Mouse (Mus musculus): Measurements from ENCODE around the gene Kat14. TPM values are rescaled to one million over a fixed set of nuclear protein-coding genes. Genes with fewer than 3 reads are reported as not detected.

Gene Kat14
- total RNA-seq, 2 experiments from 2014 or later: 8.6 to 9.5 TPM

DNA sequence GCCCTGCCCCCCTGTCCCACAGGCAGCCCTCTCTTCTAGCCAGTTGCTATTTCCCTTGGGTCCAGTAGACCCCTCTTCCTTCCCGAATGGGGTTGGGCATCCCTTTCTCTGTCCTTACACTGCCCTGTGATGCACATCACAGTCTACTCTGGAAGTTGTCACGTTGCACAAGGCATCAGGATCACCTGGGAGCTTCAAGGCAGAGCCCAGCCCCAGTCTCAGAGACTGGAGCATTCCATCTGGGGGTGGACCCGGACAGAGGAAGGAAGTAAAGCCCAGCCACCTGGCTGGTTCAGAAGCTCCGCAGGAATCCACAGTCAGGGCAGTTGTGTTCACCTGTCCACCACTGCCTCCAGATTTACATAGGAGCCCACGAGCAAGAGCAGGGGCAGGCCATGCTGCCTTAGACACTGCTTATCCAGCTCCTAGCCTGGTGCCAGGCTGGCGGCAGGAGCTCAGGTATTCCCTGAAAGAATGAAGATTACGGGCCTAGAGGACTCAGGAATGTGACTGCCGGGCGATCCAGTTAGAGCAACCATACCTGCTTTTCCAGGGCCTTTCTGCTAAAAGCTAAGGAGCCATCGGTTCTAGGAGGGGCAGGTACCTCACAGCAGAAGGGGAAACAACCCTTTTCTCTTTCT lies 6.4 kb downstream of the Kat14 start:
- ATAC-seq (replicated peaks; ENCODE audit: low FRiP score, poor library complexity, severe bottlenecking): no peak

DNA sequence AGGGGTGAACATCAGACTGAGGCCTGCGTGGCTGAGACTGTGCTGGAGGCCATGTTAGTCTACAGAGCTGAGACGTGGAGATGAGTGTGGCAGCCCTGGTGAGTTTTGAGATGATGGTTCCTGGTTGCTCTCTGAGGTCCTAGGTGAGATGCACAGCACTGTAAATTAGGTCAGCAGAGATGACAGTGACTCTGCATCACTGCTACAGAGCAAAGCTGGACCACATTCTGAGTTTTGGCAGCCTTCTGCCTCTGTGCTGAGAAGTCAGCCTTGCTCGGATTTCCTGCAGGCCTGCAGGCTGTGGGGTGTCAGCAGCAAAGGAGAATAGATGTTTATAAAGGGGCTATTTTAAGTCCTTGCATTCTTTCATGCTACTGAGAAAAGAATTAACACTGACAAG lies 12.5 kb downstream of the Kat14 start:
- ATAC-seq (replicated peaks; ENCODE audit: low FRiP score, poor library complexity, severe bottlenecking): no peak

DNA sequence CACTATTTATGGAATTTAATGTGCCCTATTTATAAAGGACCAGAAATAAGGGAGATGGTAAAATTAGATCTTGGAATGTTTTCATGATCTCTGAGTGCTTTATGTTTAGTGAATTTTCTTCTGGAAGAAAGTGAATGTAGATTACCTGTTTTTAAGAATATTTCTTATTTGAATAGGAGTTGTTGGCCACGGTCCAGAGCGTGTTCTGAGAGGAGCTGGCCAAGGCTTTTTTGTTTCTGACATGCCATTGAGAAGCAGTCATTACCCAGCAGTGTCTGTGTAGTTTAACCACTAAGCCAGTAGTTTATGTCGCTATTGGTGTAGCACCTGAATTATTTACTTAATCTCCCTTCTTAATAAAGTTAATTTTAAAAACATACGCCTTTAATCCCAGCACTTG lies 13.0 kb downstream of the Kat14 start:
- no peak for ATAC-seq (replicated peaks; ENCODE audit: low FRiP score, poor library complexity, severe bottlenecking)

DNA sequence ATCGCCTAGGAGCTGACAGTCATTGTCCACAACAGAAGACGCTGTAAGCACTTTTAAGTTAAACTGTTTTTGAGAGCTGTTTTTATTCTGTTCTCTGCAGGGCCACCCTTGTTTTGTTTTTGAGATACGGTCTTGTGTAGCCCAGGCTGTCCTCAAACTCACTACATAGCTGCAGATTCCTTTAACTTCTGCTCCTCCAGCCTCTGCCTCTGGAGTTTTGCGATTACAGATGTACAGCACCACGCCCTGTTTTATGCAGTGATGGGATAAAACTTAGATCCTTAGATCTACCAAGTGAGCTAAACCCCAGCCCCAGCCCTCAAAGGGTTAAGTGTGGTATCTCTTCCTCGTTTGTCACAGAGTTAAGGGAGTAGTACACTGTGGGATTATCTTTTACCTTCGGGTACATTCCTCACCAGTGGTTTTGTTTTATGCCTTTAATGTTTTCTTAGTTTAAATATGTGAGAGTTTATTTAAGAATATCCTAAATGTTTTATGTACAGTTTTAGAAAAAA lies 13.9 kb downstream of the Kat14 start:
- ATAC-seq (replicated peaks; ENCODE audit: low FRiP score, poor library complexity, severe bottlenecking): peak; percentile 48; the same call in 1 of the 2 replicates

DNA sequence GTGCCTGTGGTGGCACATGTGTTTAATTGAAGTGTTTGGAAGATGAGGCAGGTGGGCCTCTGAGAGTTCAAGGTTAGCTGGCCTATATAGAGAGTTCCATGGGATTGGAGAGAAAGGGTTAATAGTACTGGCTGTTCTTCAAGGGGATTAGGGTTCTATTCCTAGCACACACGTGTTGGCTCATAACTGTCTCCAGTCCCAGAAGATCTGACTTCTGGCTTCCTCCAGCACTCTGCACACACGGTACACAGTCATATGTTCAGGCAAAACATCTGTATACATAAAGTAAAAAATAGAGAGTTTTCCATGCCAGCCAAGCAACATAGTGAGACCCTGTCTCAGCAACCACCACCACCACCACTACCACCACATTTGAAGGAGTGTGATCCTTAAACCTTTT lies 17.5 kb downstream of the Kat14 start:
- no peak for ATAC-seq (replicated peaks; ENCODE audit: low FRiP score, poor library complexity, severe bottlenecking)

DNA sequence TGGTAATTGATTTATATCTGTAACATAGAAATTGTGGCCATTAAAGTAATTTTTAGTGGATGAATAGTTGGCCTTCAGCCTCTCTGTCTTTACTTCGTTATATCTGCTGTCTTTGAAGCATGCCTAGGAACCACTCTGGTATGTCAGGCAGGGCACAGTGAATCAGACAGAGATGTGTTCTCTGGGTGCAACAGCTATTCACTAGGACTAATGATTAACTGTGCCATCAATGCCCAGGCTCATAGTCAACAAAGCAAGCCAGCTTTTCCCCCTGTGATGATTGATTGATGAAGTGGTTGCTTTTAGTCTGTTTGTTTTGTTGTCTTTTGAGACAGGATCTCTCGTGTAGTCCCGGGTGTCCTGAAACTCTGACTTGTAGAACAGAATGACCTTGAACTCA lies 19.6 kb downstream of the Kat14 start:
- ATAC-seq (replicated peaks; ENCODE audit: low FRiP score, poor library complexity, severe bottlenecking): no peak

DNA sequence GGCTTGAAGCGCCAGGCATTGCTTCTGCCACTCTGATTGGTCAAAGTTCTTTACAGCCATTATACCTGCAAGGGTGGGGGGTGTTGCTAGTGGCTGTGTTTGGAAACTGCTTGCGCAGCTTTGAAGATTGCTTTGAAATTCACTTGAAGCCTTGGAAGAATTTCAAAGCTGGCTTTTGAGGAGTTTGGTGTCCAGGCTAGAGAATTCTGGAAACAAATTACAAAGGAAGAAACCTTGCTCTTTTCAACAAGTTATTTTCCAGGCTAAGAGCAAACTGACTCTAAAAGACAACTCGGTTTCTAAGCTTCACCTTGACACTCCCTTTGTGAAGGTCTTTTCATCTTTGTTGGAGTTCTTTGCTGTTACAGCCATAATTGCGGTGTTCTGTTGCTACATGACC lies 30.7 kb downstream of the Kat14 start:
- no peak for ATAC-seq (replicated peaks; ENCODE audit: low FRiP score, poor library complexity, severe bottlenecking)

DNA sequence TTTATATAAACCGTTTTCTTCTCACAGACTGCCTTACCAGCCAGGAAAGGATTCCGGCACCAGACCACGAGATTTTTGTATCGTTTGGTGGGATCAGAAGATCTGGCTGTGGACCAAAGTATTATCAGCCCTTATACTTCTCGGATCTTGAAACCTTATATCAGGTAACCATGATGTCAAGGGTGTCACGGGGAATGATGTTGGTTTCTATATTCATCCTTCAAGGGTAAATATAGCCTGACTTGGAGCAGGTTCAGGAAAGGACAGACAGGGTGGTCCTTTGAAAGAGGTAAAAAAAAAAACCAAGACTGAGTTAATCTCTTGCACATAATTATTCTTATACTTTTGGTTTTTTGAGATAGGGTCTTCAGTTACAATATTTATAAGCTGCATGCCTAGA lies 31.9 kb downstream of the Kat14 start:
- no peak for ATAC-seq (replicated peaks; ENCODE audit: low FRiP score, poor library complexity, severe bottlenecking)

DNA sequence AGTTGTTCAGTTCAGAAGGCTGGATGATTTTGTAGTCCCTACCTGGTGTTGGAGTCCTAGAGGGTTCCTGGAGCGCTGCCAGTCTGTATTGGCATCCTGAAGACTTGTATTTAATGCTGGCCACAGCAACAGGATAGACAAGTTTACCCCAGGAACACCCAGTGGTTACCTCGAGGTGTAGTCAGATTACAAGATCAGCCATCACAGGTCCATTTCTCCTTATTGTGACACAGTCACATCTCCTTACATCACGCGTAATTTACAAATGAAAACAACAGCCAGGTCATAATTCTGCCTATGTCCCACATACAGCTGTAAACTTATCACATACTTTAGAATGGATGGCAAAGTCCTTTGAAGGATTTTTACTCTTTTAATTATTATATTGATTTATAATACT lies 40.3 kb downstream of the Kat14 start:
- ATAC-seq (replicated peaks; ENCODE audit: low FRiP score, poor library complexity, severe bottlenecking): no peak

DNA sequence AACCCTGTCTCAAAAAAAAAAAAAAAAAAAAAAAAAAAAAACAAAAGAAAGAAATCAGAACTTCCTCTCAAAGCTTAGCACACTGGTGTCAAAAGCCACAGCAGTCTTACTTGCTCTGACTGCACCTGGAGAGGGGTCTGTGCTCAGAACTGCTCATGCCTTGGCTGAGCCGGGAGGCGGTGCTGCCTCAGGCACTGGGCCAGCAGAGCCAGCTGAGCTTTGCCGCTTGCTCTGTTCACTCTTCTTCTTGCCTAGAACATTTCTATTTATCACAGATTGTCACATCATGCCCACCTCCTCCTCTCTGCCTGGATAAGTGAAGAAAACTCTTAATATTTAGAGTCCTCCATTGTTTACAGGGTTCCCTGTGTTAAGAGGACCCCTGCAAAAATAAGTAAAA lies 41.8 kb downstream of the Kat14 start:
- 0 out of 2 replicates have a peak, but pooled peaks have one; percentile 25 for ATAC-seq (replicated peaks; ENCODE audit: low FRiP score, poor library complexity, severe bottlenecking)

DNA sequence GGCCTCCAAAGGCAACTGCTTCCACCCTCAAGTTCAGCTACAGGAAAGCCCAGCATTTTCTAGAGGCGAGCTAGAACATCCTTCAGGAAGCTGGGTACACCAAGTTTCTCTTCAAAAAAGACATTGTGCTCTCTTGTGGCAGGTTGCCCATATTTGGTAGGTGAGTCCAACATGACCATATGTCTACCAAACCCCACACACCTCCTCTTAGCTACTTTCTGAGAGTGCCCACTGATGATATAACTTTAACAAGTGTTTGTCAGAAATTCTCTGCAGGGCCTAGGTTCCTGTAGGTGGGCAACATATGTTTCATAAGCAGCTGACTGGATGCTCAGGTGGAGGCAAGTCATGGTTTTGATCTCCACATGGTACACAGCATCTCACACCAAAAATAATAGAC lies 45.9 kb downstream of the Kat14 start:
- no peak for ATAC-seq (replicated peaks; ENCODE audit: low FRiP score, poor library complexity, severe bottlenecking)

DNA sequence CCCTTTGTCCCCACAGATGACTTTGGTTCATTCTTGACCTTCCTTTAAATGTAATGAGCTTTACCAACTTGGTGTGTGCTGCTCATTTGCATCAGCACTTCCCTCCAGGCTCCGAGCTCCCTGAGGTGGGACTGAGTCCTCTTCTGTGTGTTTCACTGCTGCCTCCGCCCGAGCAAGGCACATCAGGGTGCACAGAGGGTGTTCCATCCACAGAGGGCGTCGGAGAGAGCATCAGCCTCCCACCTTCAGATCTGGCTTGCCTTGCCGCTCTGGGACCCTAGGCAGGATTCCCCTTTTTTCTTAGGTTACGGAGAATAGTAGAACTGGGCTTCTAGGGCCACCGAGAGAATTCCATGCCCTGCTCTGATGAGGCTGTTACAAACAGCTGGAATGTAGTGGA lies 48.1 kb downstream of the Kat14 start:
- no peak for ATAC-seq (replicated peaks; ENCODE audit: low FRiP score, poor library complexity, severe bottlenecking)

DNA sequence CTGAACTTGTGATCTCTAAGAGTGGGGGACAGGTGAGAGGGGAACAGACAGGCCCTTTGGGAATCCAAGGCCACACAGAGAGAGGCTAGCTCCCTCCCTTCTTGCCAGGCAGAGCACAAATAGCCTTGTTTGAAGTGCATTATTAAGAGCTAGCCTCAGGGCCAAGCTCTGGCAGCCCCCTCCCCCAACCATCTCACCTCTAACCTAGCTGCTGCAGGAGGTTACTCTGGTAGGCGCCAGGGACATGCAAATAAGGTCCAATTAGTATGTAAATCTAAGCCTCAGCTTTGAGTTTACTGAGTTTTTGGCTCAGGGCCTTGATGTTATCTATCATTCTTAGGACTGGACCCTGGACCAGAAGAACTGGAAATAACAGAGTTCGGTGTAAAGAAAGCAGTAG lies 49.3 kb downstream of the Kat14 start:
- no peak for ATAC-seq (replicated peaks; ENCODE audit: low FRiP score, poor library complexity, severe bottlenecking)

DNA sequence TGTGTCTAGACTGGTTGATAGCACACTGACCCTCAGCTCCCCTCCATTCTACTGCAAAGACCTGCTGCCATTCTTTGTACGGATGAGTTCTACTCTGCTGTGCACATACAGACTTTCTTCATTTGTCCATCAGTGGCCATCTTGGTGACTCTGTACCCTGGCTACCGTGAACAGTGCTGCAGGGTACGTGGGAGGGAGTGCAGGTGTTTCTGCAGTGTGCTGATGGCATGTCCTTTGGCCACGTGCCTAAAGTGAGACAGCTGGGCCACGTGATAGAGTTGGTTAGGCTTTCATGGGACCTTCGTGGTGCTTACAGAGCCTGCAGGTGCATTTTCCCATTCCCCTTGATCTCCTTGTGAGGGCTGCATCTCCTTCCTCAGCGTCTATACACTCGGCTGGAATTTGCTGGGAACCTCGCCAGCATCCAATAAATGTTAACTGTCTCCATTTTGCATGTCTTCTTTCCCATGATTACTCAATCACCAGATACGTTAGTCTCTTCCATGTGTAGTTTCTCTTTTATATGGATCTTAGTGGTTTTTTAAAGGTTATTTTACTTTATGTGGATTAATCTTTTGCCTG lies 53.4 kb downstream of the Kat14 start:
- no peak for ATAC-seq (replicated peaks; ENCODE audit: low FRiP score, poor library complexity, severe bottlenecking)

DNA sequence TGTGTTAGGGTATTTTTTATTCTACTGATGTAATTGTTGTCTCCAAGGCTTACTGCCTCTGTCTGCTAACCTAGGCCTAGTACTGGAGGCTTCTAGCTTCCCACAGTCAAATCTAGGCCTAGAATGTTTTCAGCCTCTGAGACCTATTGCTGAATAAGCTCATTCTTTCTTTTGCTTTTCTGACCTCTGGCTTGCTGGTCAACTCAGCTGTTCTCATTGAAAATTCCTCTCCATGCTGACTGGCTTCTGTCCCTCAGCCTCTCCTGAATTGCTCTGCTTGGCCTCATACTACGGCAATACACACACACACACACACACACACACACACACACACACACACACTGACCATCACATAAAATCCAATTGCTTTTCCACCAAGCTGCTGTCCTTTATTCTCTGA lies 57.0 kb downstream of the Kat14 start:
- no peak for ATAC-seq (replicated peaks; ENCODE audit: low FRiP score, poor library complexity, severe bottlenecking)

DNA sequence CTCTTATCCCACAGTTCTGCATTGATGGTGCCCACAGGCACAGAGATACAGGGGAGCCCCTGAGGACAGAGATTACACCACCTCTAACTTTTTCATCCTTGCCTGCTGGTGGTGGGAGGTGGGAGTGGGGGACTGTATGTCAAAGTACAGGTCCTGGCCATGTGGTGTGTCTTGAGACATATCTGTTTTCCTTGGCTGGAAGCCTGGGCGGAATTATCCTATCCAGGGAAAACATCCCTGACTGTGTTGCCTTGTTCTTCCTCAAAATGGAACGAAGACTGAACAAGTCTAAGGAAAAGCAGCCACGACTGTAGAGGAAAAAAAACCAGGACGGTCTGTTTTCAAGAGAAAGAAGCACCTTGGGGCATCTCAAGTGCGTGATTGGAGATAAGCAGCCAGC lies 59.1 kb downstream of the Kat14 start:
- no peak for ATAC-seq (replicated peaks; ENCODE audit: low FRiP score, poor library complexity, severe bottlenecking)

DNA sequence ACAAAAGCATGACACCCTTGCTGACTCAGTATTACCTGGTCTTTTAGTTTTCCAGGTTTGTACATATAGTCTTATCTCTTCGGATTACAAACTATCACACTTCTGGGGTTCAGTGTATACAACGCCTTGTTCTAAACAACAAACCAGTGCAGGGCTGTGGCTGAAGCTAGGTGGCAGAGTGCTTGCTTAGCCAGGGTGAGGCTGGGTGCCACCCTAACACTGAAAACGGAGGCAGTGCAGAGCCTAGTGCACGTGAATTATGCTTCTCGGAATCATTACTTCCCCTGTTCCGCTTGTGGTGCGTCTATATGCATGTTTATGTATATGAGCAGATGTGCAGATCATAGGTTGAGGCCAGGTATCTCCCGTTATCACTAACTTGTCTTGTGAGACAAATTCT lies 59.9 kb downstream of the Kat14 start:
- ATAC-seq (replicated peaks; ENCODE audit: low FRiP score, poor library complexity, severe bottlenecking): no peak

DNA sequence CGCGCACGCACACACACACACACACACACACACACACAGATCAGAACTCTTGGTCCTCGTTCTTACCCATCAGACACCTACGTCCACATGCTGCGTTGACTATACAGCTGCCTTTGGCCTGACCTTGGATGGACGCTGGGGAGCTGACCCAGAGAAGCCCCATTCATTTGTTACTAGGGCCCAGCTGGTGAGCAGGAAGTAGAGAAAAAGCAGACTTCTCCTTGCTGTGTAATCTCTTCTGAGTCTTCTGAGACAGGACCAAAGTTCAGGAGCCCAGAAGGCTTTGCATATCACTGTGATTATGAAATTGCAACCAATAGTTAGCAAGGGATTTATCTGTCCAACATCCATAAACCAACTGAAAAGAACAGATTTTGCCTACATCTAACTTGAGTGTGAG lies 60.4 kb downstream of the Kat14 start:
- ATAC-seq (replicated peaks; ENCODE audit: low FRiP score, poor library complexity, severe bottlenecking): no peak

DNA sequence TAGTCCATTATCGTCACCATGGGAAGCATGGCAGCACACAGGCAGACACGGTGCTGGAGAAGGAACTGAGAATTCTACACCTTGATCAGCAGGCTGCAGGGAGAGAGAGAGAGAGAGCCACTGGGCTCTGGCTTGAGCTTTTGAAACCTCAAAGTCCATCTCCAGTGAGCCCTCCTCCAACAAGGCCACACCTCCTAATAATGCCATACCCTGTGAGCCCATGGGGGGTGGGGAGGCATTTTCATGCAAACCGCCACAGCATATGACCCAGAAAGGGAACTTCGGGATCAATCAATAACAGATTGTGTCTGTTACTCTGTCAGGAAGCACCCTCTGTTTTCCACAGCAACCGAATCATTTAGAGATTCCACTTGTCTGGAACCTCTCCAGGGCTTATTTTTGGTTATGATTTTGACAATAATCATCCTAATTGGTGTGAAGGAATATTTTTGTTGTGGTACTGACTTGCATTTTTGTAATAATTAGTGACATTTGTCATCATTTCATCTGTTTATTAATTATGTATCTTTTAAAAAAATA lies 62.6 kb downstream of the Kat14 start:
- ATAC-seq (replicated peaks; ENCODE audit: low FRiP score, poor library complexity, severe bottlenecking): no peak

DNA sequence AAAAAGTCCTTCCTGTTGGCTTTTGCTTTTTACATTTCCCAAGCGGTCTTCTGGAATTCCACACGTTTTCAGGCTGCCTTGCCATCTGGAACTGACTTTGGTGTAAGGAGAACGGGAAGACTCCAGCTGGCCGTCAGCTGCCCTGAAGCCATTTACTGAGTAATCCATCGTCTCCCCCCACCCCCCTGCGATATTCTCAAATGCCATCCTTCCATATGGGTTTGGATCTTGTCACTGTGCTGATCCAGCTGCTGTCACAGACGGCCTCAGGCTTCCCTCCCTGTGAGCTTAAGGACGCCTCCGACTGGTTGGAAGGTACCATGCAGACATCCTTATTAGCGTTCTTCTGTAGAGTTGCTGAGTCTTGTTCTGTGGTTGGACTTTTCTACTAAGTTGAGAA lies 66.9 kb downstream of the Kat14 start:
- ATAC-seq (replicated peaks; ENCODE audit: low FRiP score, poor library complexity, severe bottlenecking): no peak

DNA sequence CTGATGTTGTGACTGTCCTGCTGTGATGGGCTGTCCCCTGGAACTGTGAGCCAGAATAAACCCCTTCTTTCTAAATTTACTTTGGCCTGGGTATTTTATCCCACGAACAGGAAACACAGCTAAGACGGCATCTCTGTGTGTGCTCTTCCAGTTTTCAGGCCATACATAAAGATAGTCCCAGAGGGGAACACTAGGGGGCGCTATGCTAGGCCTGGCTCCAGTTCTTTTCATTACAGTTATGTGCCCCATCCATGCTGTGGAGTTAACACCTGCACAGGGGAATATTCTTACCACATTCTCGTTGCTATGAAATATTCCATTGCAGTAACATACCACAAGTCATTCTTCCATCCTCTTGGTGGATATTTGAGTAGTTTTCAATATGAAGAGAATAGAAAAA lies 69.6 kb downstream of the Kat14 start:
- no peak for ATAC-seq (replicated peaks; ENCODE audit: low FRiP score, poor library complexity, severe bottlenecking)

Measured in erythroblast, adult 5-6 weeks (primary cell).